Mouse (Mus musculus) testis, postnatal 10 days (tissue): ENCODE results near the gene Ralgapb.
"Not testable (repeated sequence)": the region's sequence is repeated elsewhere in the genome, so short reads cannot be mapped to it uniquely, and the experiment has no call there.

Experiments
- DNase-seq: peaks from one replicate; pipeline ENCODE4 v3.0.0; 2021; ENCODE audit warnings: low spot score

Ralgapb gene

GRCm38 (mm10) chr2:158409595-158410021, at the start of gene Ralgapb:
Gene Ralgapb (plus strand): TSS chr2:158409848.
- DNase-seq = peak; percentile 99

GRCm38 (mm10) chr2:158360873-158361677, 48.6 kb upstream of the Ralgapb start:
- DNase-seq = peak; percentile 92

- no peak for DNase-seq
Observed at GRCm38 (mm10) chr2:158361678-158362320, 47.8 kb upstream of the Ralgapb start.

- DNase-seq = no peak
Observed at GRCm38 (mm10) chr2:158364175-158364574, 45.5 kb upstream of the Ralgapb start.

- no peak for DNase-seq
Observed at GRCm38 (mm10) chr2:158365099-158365850, 44.4 kb upstream of the Ralgapb start.

- DNase-seq = no peak
Observed at GRCm38 (mm10) chr2:158367654-158368053, 42.0 kb upstream of the Ralgapb start.

GRCm38 (mm10) chr2:158368313-158368712, 41.3 kb upstream of the Ralgapb start:
- no peak for DNase-seq

- no peak for DNase-seq
Observed at GRCm38 (mm10) chr2:158369474-158370172, 40.0 kb upstream of the Ralgapb start.

GRCm38 (mm10) chr2:158370173-158370550, 39.5 kb upstream of the Ralgapb start:
- DNase-seq = no peak

- DNase-seq = no peak
Observed at GRCm38 (mm10) chr2:158373061-158373460, 36.6 kb upstream of the Ralgapb start.

- DNase-seq = no peak
Observed at GRCm38 (mm10) chr2:158373516-158373915, 36.1 kb upstream of the Ralgapb start.

- DNase-seq = peak; percentile 65
Observed at GRCm38 (mm10) chr2:158375443-158376122, 34.1 kb upstream of the Ralgapb start, which contains the start of gene Snhg11. Gene Snhg11 (plus strand): TSS chr2:158375638.

GRCm38 (mm10) chr2:158376123-158376687, 33.4 kb upstream of the Ralgapb start:
- no peak for DNase-seq

- DNase-seq = no peak
Observed at GRCm38 (mm10) chr2:158376798-158377197, 32.9 kb upstream of the Ralgapb start.

- DNase-seq = no peak
Observed at GRCm38 (mm10) chr2:158377811-158378210, 31.8 kb upstream of the Ralgapb start.

GRCm38 (mm10) chr2:158379354-158380078, 30.1 kb upstream of the Ralgapb start:
- DNase-seq = peak; percentile 66

- no peak for DNase-seq
Observed at GRCm38 (mm10) chr2:158386072-158386471, 23.6 kb upstream of the Ralgapb start.

GRCm38 (mm10) chr2:158389421-158389820, 20.2 kb upstream of the Ralgapb start:
- no peak for DNase-seq

- DNase-seq = no peak
Observed at GRCm38 (mm10) chr2:158396369-158396768, 13.3 kb upstream of the Ralgapb start.

- DNase-seq = not testable (repeated sequence)
Observed at GRCm38 (mm10) chr2:158397140-158397539, 12.5 kb upstream of the Ralgapb start.
